Mouse (Mus musculus) liver, embryonic 14.5 days (tissue): ENCODE results near the gene Ube2k. TPM values are rescaled to one million over a fixed set of nuclear protein-coding genes. Genes with fewer than 3 reads are reported as not detected.
"Not testable (repeated sequence)": the region's sequence is repeated elsewhere in the genome, so short reads cannot be mapped to it uniquely, and the experiment has no call there.

Experiments used
- ATAC-seq: fragments of 200-750 bp; cut with Nextera tagmentation; 2 replicates; pipeline ENCODE4 v1.8.0; 2017; ENCODE audit warnings: moderate number of reproducible peaks, mild to moderate bottlenecking, moderate library complexity; ENCODE audit not compliant: insufficient read depth
- DNase-seq, 3 experiments: peaks; one replicate each; pipeline ENCODE4 v3.0.0-alpha.2; 2012 to 2013; ENCODE audit warnings: low read depth in 3 of 3, low spot score in 3 of 3
- H3K27ac ChIP-seq: fragments of 300-500 bp; sonication (generic); 2 replicates; pipeline ENCODE4 v1.5.1; 2014; ENCODE audit warnings: moderate library complexity, mild to moderate bottlenecking, control low read depth, inconsistent platforms
- H3K27me3 ChIP-seq: fragments of 300-500 bp; sonication (generic); 2 replicates; pipeline ENCODE4 v1.6.1; 2014; ENCODE audit warnings: mild to moderate bottlenecking, low read length, moderate library complexity; ENCODE audit not compliant: control insufficient read depth, insufficient read depth
- H3K36me3 ChIP-seq: fragments of 300-500 bp; sonication (generic); replicated peaks from 2 replicates; pipeline ENCODE4 v1.6.1; 2014; ENCODE audit warnings: low read depth; ENCODE audit not compliant: control insufficient read depth, insufficient read depth
- H3K4me1 ChIP-seq, 2 experiments: fragments of 200-500 bp in 1 of 2; fragments of 300-500 bp in 1 of 2; sonication (generic) in 1 of 2; replicated peaks; 2 replicates each; pipeline ENCODE4 v1.6.1; 2012 to 2014; ENCODE audit warnings: antibody characterized with exemption in 1 of 2, inconsistent platforms in 1 of 2, low read length in 1 of 2; ENCODE audit not compliant: control insufficient read depth in 2 of 2, insufficient read depth in 2 of 2
- H3K4me2 ChIP-seq: fragments of 300-500 bp; sonication (generic); 2 replicates; pipeline ENCODE4 v1.6.1; 2014; ENCODE audit warnings: low read depth, mild to moderate bottlenecking, control low read depth, moderate library complexity
- H3K4me3 ChIP-seq, 2 experiments: fragments of 200-500 bp in 1 of 2; fragments of 300-500 bp in 1 of 2; sonication (generic) in 1 of 2; 2 replicates each; pipeline ENCODE4 v1.5.1; 2012 to 2014; ENCODE audit warnings: low read depth in 2 of 2, low read length in 2 of 2, mild to moderate bottlenecking in 2 of 2, control low read depth in 1 of 2, inconsistent platforms in 1 of 2, moderate library complexity in 1 of 2; ENCODE audit not compliant: insufficient read depth in 1 of 2
- H3K9ac ChIP-seq: fragments of 300-500 bp; sonication (generic); replicated peaks from 2 replicates; pipeline ENCODE4 v1.6.1; 2014; ENCODE audit warnings: mild to moderate bottlenecking, control low read depth, moderate library complexity
- H3K9me3 ChIP-seq: fragments of 300-500 bp; sonication (generic); 2 replicates; pipeline ENCODE4 v1.6.1; 2016; ENCODE audit warnings: low read length, mixed read lengths; ENCODE audit not compliant: control insufficient read depth
- CTCF ChIP-seq: IDR thresholded peaks from 2 replicates; pipeline ENCODE4 v1.5.1; 2016; ENCODE audit warnings: antibody characterized with exemption, low read depth, control low read depth
- EP300 ChIP-seq: IDR thresholded peaks from 2 replicates; pipeline ENCODE4 v1.6.1; 2016; ENCODE audit warnings: antibody characterized with exemption, low read depth
- WGBS: fragments of 180-500 bp; shearing (Covaris S2); extraction: QIAGEN DNeasy Blood & Tissue Kit; methylation state at CpG from one replicate; pipeline ENCODE4 v1.1.7; 2014; ENCODE audit not compliant: insufficient replicate concordance; 5-methylcytosine and 5-hydroxymethylcytosine counted together
- polyA plus RNA-seq, 2 experiments: library from polyadenylated mRNA; depleted of rRNA in 1 of 2; stranded (reverse) in 1 of 2; unstranded in 1 of 2; fragments of >200 nt; fragmentation: Nextera tagmentation in 1 of 2; extraction: Ambion mirVana in 1 of 2; gene quantifications; 2 replicates each; pipeline versions ENCODE4 v1.2.1 to v1.2.3; 2012 to 2014

The Ube2k gene
- polyA plus RNA-seq, 2 experiments, result 60.5 to 64.7 TPM

GRCm38 (mm10) chr5:65524831-65525230, 12.2 kb upstream of the Ube2k start:
- ATAC-seq (no peak), DNase-seq (no peak)
- Histone ChIP-seq H3K36me3 (no peaks in the 10 kb centered on the region), H3K4me2 (no peak overlapping the region), H3K27ac (no peak overlapping the region), H3K4me3 (no peak overlapping the region), H3K9me3 (no peaks in the 10 kb centered on the region), H3K27me3 (no peaks in the 10 kb centered on the region), H3K9ac (no peak overlapping the region), H3K4me1 (no peaks in the 10 kb centered on the region)
- 62% methylated on average over 4 of the region's 4 CpGs for WGBS
- no peak for TF ChIP-seq EP300
- TF ChIP-seq CTCF, result no peak

GRCm38 (mm10) chr5:65525674-65526443, 11.2 kb upstream of the Ube2k start:
- no peak overlapping the region for H3K27ac ChIP-seq
- no peaks in the 10 kb centered on the region for H3K9me3 ChIP-seq
- H3K4me3 ChIP-seq, result no peak overlapping the region
- H3K9ac ChIP-seq, result no peak overlapping the region
- TF ChIP-seq CTCF (peak; percentile 47), EP300 (no peak)
- ATAC-seq (no peak), DNase-seq (no peak)
- H3K4me2 ChIP-seq, result no peak overlapping the region
- no peaks in the 10 kb centered on the region for H3K27me3 ChIP-seq
- no peaks in the 10 kb centered on the region; a peak in 1 of 4 replicates for H3K4me1 ChIP-seq
- no peaks in the 10 kb centered on the region for H3K36me3 ChIP-seq
- 39% methylated on average over 8 of the region's 8 CpGs for WGBS

GRCm38 (mm10) chr5:65531283-65531682, 5.8 kb upstream of the Ube2k start:
- H3K4me2 ChIP-seq, result no peak overlapping the region
- ATAC-seq (no peak), DNase-seq (no peak)
- no peaks in the 10 kb centered on the region for H3K27me3 ChIP-seq
- H3K9me3 ChIP-seq, result no peaks in the 10 kb centered on the region
- H3K4me3 ChIP-seq, result no peak overlapping the region
- TF ChIP-seq CTCF, result no peak
- TF ChIP-seq EP300, result no peak
- H3K27ac ChIP-seq, result no peak overlapping the region
- no peaks in the 10 kb centered on the region for H3K36me3 ChIP-seq
- H3K4me1 ChIP-seq, result peaks cover 0 to 2% of the 10 kb centered on the region in 2 experiments; a peak in 3 of 4 replicates
- 60% methylated on average over 3 of the region's 3 CpGs for WGBS
- no peak overlapping the region for H3K9ac ChIP-seq

- Histone ChIP-seq H3K4me2 (no peak overlapping the region), H3K9me3 (no peaks in the 10 kb centered on the region), H3K27ac (no peak overlapping the region), H3K36me3 (no peaks in the 10 kb centered on the region), H3K27me3 (no peaks in the 10 kb centered on the region), H3K4me3 (no peak overlapping the region), H3K4me1 (peaks cover 5 to 6% of the 10 kb centered on the region in 2 experiments), H3K9ac (no peak overlapping the region)
- no peak for DNase-seq
- WGBS, result 70% methylated on average over 4 of the region's 4 CpGs
- no peak for ATAC-seq
- TF ChIP-seq CTCF, result no peak
- TF ChIP-seq EP300, result no peak
Observed at GRCm38 (mm10) chr5:65534496-65534895, 2.5 kb upstream of the Ube2k start.

DNA sequence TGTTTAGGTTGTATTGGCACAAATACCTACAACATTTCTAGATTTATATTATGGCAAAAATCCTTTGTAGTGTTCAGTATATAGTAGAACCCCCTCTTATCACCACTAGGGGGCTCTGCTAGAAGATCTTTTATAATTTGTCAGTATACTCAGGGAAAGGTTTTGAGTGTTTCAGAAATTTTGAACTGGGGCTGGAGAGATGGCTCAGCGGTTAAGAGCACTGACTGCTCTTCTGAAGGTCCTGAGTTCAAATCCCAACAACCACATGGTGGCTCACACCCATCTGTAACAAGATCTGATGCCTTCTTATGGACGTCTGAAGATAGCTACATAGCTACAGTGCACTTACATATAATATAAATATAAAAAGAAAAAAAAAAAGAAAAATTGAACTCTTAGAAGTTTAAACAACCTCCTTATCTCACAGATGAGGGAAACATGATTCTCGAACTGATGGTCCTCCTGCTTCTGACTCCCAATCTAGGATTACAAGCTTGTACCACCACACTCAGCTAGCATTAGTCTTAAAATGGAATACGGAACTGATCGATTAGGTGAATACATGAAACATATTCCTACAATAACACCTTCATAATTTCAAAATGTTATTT, 1.5 kb upstream of the Ube2k start:
- peaks cover 6 to 8% of the 10 kb centered on the region in 2 experiments; a peak in 3 of 4 replicates for H3K4me1 ChIP-seq
- no peaks in the 10 kb centered on the region for H3K36me3 ChIP-seq
- ATAC-seq (no peak; the same call in 1 of the 2 replicates), DNase-seq (peak; percentile 59 to 74 (median 61))
- H3K9me3 ChIP-seq, result no peaks in the 10 kb centered on the region
- no peak overlapping the region for H3K27ac ChIP-seq
- no peak for TF ChIP-seq EP300
- peak; percentile 60 for TF ChIP-seq CTCF
- H3K4me3 ChIP-seq, result no peak overlapping the region
- WGBS, result 44% methylated on average over 5 of the region's 5 CpGs
- no peak overlapping the region for H3K9ac ChIP-seq
- H3K27me3 ChIP-seq, result no peaks in the 10 kb centered on the region
- peak overlapping the region; percentile 90; the same call in 1 of the 2 replicates for H3K4me2 ChIP-seq

GRCm38 (mm10) chr5:65536068-65536465, 966 bp upstream of the Ube2k start:
- peak overlapping the region; percentile 71 to 94; a peak in 3 of 4 replicates for H3K4me3 ChIP-seq
- H3K27ac ChIP-seq, result peak overlapping the region; percentile 90
- not testable (repeated sequence) for DNase-seq, ATAC-seq, H3K4me1 ChIP-seq, H3K36me3 ChIP-seq, H3K9me3 ChIP-seq, H3K27me3 ChIP-seq
- H3K9ac ChIP-seq, result peak overlapping the region; percentile 97
- WGBS, result 75% methylated on average over 10 of the region's 10 CpGs
- H3K4me2 ChIP-seq, result peak overlapping the region; percentile 90
